Mouse (Mus musculus): Measurements from ENCODE around the gene Pan2. TPM values are rescaled to one million over a fixed set of nuclear protein-coding genes. Genes with fewer than 3 reads are reported as not detected.
"Not testable (repeated sequence)": the region's sequence is repeated elsewhere in the genome, so short reads cannot be mapped to it uniquely, and the experiment has no call there.

Gene Pan2
- polyA plus RNA-seq, 1 experiment = 0.31 TPM

GRCm38 (mm10) chr10:128278158-128278557, 25.0 kb upstream of the Pan2 start:
- Histone ChIP-seq H3K4me1 (ENCODE audit: control insufficient read depth) (peaks cover 3% of the 10 kb centered on the region), H3K27me3 (ENCODE audit: control insufficient read depth) (no peaks in the 10 kb centered on the region), H3K4me3 (replicated peaks) (no peak overlapping the region), H3K36me3 (ENCODE audit: control insufficient read depth) (peaks cover 53% of the 10 kb centered on the region), H3K9me3 (ENCODE audit: control insufficient read depth, low read length) (no peaks in the 10 kb centered on the region)
- TF ChIP-seq TAL1 (IDR thresholded peaks at IDR 0.05; ENCODE audit: low read length) (no peak), GATA1 (IDR thresholded peaks at IDR 0.05; ENCODE audit: low read length) (no peak)

DNA sequence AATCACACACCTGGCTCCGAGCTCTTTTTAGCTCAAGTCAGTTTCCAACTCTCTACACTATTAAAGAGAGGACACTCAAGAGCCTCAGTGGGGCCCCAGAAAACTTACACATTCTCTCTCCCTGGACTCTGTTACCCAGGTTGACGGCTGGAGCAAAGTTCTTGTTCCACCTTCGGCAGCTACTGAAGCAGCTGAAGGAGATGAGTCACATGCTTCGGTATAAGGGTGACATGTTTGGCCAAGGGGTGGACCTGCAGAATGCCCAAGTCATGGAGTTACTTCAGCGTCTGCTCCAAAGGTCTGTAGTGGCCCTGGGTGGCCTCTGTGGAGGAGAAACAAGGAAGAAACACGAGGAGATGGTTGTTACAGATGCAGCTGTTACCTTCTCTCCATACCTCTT, 22.2 kb upstream of the Pan2 start:
- Histone ChIP-seq H3K27me3 (ENCODE audit: control insufficient read depth) (no peaks in the 10 kb centered on the region), H3K36me3 (ENCODE audit: control insufficient read depth) (peaks cover 74% of the 10 kb centered on the region), H3K4me3 (replicated peaks) (no peak overlapping the region), H3K9me3 (ENCODE audit: control insufficient read depth, low read length) (no peaks in the 10 kb centered on the region), H3K4me1 (ENCODE audit: control insufficient read depth) (peaks cover 5% of the 10 kb centered on the region)
- no peak for TF ChIP-seq GATA1 (IDR thresholded peaks at IDR 0.05; ENCODE audit: low read length)
- TF ChIP-seq TAL1 (IDR thresholded peaks at IDR 0.05; ENCODE audit: low read length) = no peak

DNA sequence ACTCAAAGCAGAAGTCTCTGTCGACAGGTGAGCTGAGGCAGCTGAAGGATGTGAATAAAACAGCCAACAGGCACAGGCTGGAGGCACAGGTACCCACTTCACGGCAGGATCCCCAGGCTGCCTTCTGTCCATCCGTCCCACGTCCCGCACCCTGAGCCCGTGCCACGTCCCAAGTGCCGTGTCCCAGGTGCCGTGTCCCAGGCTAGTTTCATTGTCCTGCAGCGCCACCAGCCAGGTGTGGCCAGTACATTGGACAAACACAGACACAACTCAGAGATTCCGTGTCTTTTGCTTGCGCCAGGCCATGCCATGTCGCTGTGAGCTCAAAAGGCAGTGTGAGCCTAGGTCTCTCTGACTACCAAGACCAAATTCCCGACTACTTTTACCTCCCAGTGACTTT, 21.5 kb upstream of the Pan2 start:
- peaks cover 5% of the 10 kb centered on the region for H3K4me1 ChIP-seq (ENCODE audit: control insufficient read depth)
- H3K36me3 ChIP-seq (ENCODE audit: control insufficient read depth) = peaks cover 77% of the 10 kb centered on the region
- no peak for TF ChIP-seq GATA1 (IDR thresholded peaks at IDR 0.05; ENCODE audit: low read length)
- no peak for TF ChIP-seq TAL1 (IDR thresholded peaks at IDR 0.05; ENCODE audit: low read length)
- H3K27me3 ChIP-seq (ENCODE audit: control insufficient read depth) = no peaks in the 10 kb centered on the region
- H3K4me3 ChIP-seq (replicated peaks) = no peak overlapping the region
- H3K9me3 ChIP-seq (ENCODE audit: control insufficient read depth, low read length) = no peaks in the 10 kb centered on the region

GRCm38 (mm10) chr10:128282886-128283450, 20.2 kb upstream of the Pan2 start:
- Histone ChIP-seq H3K9me3 (ENCODE audit: control insufficient read depth, low read length) (no peaks in the 10 kb centered on the region), H3K4me3 (replicated peaks) (no peak overlapping the region), H3K4me1 (ENCODE audit: control insufficient read depth) (peaks cover 5% of the 10 kb centered on the region), H3K36me3 (ENCODE audit: control insufficient read depth) (peaks cover 69% of the 10 kb centered on the region), H3K27me3 (ENCODE audit: control insufficient read depth) (no peaks in the 10 kb centered on the region)
- TF ChIP-seq TAL1 (IDR thresholded peaks at IDR 0.05; ENCODE audit: low read length) (no peak), GATA1 (IDR thresholded peaks at IDR 0.05; ENCODE audit: low read length) (no peak)

DNA sequence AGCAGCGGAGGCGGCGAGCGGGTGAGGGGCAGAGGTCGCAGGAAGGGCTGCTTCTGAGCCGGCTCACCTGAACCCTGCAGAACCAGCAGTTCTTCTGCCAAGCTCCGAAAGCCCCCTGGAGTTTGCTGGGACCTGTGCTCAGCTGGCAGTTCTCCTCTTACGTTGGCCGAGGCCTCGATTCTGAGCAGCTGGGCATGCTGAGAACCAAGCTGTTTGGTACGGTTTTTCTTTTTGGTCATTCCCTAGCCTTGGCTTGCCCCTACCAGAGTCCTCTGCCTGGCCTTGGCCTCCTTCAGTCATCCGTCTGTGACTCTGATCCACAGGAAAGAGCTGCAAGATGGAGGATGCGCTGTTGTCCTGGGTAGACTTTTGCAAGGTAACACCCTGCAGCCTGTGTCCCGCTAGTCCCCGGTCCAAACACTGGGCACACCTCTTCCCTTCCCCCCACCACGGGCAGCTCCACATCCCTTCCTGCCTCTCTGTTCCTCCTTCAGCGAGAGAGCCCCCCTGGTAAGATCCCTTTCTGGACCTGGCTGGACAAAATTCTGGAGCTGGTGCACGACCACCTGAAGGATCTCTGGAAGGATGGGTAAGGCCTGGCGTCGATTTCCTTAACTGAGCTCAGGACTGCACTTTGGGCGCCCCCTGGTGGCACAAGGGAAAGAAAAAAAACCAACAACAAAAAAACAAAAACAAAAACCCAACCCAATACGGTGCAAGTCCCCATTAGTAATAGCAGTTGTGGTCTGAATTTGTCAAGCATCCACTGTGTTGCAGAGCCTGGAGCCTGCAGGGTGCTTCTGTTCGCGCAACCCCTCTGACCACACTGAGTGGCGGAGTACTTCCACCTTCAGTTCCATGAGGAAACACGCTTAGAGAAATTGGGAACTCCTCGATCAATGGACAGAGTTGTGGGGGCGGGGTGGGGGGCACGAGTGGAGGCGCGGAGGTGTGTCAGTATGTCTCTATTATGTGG, 19.2 kb upstream of the Pan2 start:
- no peak overlapping the region for H3K4me3 ChIP-seq (replicated peaks)
- peaks cover 70% of the 10 kb centered on the region for H3K36me3 ChIP-seq (ENCODE audit: control insufficient read depth)
- no peaks in the 10 kb centered on the region for H3K9me3 ChIP-seq (ENCODE audit: control insufficient read depth, low read length)
- no peaks in the 10 kb centered on the region for H3K27me3 ChIP-seq (ENCODE audit: control insufficient read depth)
- TF ChIP-seq GATA1 (IDR thresholded peaks at IDR 0.05; ENCODE audit: low read length) = no peak
- no peak for TF ChIP-seq TAL1 (IDR thresholded peaks at IDR 0.05; ENCODE audit: low read length)
- peaks cover 5% of the 10 kb centered on the region for H3K4me1 ChIP-seq (ENCODE audit: control insufficient read depth)

DNA sequence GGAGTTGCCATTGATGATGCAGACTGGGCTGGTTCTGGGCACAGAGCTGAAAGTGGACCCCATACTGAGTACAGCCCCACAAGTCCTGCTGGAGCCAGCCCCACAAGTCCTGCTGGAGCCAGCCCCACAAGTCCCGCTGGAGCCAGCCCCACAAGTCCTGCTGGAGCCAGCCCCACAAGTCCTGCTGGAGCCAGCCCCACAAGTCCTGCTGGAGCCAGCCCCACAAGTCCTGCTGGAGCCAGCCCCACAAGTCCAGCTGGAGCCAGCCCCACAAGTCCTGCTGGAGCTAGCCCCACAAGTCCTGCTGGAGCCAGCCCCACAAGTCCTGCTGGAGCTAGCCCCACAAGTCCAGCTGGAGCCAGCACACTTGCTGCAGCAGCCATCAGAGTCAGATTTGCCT, 12.5 kb upstream of the Pan2 start:
- H3K36me3 ChIP-seq (ENCODE audit: control insufficient read depth) = peaks cover 43% of the 10 kb centered on the region
- not testable (repeated sequence) for H3K9me3 ChIP-seq (ENCODE audit: control insufficient read depth, low read length); H3K4me3 ChIP-seq (replicated peaks); H3K27me3 ChIP-seq (ENCODE audit: control insufficient read depth); H3K4me1 ChIP-seq (ENCODE audit: control insufficient read depth)

GRCm38 (mm10) chr10:128296370-128297090, 6.6 kb upstream of the Pan2 start:
- Histone ChIP-seq H3K4me1 (ENCODE audit: control insufficient read depth) (no peaks in the 10 kb centered on the region), H3K4me3 (replicated peaks) (no peak overlapping the region), H3K27me3 (ENCODE audit: control insufficient read depth) (no peaks in the 10 kb centered on the region), H3K9me3 (ENCODE audit: control insufficient read depth, low read length) (no peaks in the 10 kb centered on the region), H3K36me3 (ENCODE audit: control insufficient read depth) (peaks cover 13% of the 10 kb centered on the region)
- TF ChIP-seq GATA1 (IDR thresholded peaks at IDR 0.05; ENCODE audit: low read length) (no peak), TAL1 (IDR thresholded peaks at IDR 0.05; ENCODE audit: low read length) (no peak)

- TF ChIP-seq GATA1 (IDR thresholded peaks at IDR 0.05; ENCODE audit: low read length) = no peak
- no peak for TF ChIP-seq TAL1 (IDR thresholded peaks at IDR 0.05; ENCODE audit: low read length)
- H3K36me3 ChIP-seq (ENCODE audit: control insufficient read depth) = peaks cover 8% of the 10 kb centered on the region
- peaks cover 4% of the 10 kb centered on the region for H3K4me1 ChIP-seq (ENCODE audit: control insufficient read depth)
- no peak overlapping the region for H3K4me3 ChIP-seq (replicated peaks)
- no peaks in the 10 kb centered on the region for H3K27me3 ChIP-seq (ENCODE audit: control insufficient read depth)
- no peaks in the 10 kb centered on the region for H3K9me3 ChIP-seq (ENCODE audit: control insufficient read depth, low read length)
Observed at GRCm38 (mm10) chr10:128297221-128297620, 5.9 kb upstream of the Pan2 start.

DNA sequence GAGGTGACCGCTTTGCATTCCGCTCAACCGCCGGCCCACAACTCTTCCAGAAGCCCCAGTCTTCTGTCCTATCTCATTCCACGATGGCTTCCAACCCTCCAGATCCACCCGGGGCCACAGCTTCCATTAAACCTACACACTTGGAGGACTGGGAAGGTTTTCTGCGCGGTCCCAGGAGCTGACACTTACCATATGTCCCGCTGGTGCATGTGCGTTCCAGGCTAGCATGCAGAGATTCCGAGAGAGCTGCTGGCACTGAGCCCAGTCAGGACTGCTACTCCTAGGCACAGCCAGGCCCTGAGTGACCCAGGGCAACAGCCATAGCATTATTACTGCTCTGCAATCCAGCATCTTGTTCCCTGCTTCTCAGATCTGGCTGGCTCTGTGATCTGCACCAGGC, 5.5 kb upstream of the Pan2 start:
- H3K27me3 ChIP-seq (ENCODE audit: control insufficient read depth) = no peaks in the 10 kb centered on the region
- H3K9me3 ChIP-seq (ENCODE audit: control insufficient read depth, low read length) = no peaks in the 10 kb centered on the region
- peaks cover 4% of the 10 kb centered on the region for H3K36me3 ChIP-seq (ENCODE audit: control insufficient read depth)
- H3K4me3 ChIP-seq (replicated peaks) = no peak overlapping the region
- TF ChIP-seq TAL1 (IDR thresholded peaks at IDR 0.05; ENCODE audit: low read length) = no peak
- no peak for TF ChIP-seq GATA1 (IDR thresholded peaks at IDR 0.05; ENCODE audit: low read length)
- peaks cover 8% of the 10 kb centered on the region for H3K4me1 ChIP-seq (ENCODE audit: control insufficient read depth)

Data from erythroblast, embryonic 14.5 days (primary cell).